Mouse (Mus musculus): Measurements from ENCODE around the gene Tgif2lx1. TPM values are rescaled to one million over a fixed set of nuclear protein-coding genes. Genes with fewer than 3 reads are reported as not detected.
"Not testable (repeated sequence)": the region's sequence is repeated elsewhere in the genome, so short reads cannot be mapped to it uniquely, and the experiment has no call there.

Gene Tgif2lx1
- total RNA-seq (2015; ENCODE audit: low replicate concordance) (not detected in 2 replicates), total RNA-seq (2017; ENCODE audit: low replicate concordance) (not detected in 2 replicates)

- ATAC-seq (replicated peaks; ENCODE audit: low FRiP score, poor library complexity, severe bottlenecking), result not testable (repeated sequence)
These were observed at the start of gene Tgif2lx1 for GRCm38 (mm10) chrX:118480637-118481036. Tgif2lx1 (minus strand) TSS chrX:118480737.

Other genes with a start within 250 kb of the Tgif2lx1 start
- not detected in 2 replicates for gene Tgif2lx2, start 53.5 kb downstream of the Tgif2lx1 start, total RNA-seq (2015; ENCODE audit: low replicate concordance)
- gene Tgif2lx2, start 53.5 kb downstream of the Tgif2lx1 start, total RNA-seq (2017; ENCODE audit: low replicate concordance), result not detected in 2 replicates

Data from erythroblast, adult 5-6 weeks (primary cell).